In genomic region chr3:51343260-51343659, GRCm38 (mm10) we compare ENCODE assay signal across 24 mouse cellular contexts. TPM values are rescaled to one million over a fixed set of nuclear protein-coding genes. Genes with fewer than 3 reads are reported as not detected.
DNase-seq lines count a peak whose midpoint lies in the region; ATAC-seq and TF ChIP-seq lines count a peak whose summit lies in the region.
"Had no signal": no experiment of that assay in that cellular context is flagged by ENCODE, and none has a peak within 500 bp of the region (broad histone marks: within the 10 kb centered on the region; RNA-seq: fewer than 3 reads in every experiment).

No protein-coding gene starts in this region.

- H3ac ChIP-seq in myocyte (ENCODE audit: control insufficient read depth, insufficient read length), result no peak overlapping the region

- TF ChIP-seq EP300 in lung, postnatal 0 days (IDR thresholded peaks at IDR 0.05), result no peak

- H3K4me1 ChIP-seq in lung, postnatal 0 days (ENCODE audit: insufficient read depth, low read depth, low read length), result no peaks in the 10 kb centered on the region

- peaks cover 9% of the 10 kb centered on the region for H3K79me2 ChIP-seq in myocyte (ENCODE audit: control insufficient read depth, insufficient read depth)

- ATAC-seq in lung, postnatal 0 days, result no peak
- ATAC-seq: activated CD4-positive, CD25-positive, alpha-beta regulatory T cell, adult 4 months; forebrain, postnatal 0 days; hindbrain, postnatal 0 days had no signal

- no peak overlapping the region for H3K4me2 ChIP-seq in lung, postnatal 0 days (replicated peaks; ENCODE audit: low read depth, low read length)
- no peak overlapping the region for H3K4me2 ChIP-seq in myocyte (ENCODE audit: low read depth)
- H3K4me2 ChIP-seq: embryonic facial prominence, embryonic 15.5 days; heart, embryonic 11.5 days; heart, embryonic 15.5 days had no signal

- TF ChIP-seq POLR2A in myocyte (IDR thresholded peaks at IDR 0.05; ENCODE audit: insufficient read length, low read depth), result no peak

- 64% methylated on average over 4 of the region's 4 CpGs for whole genome bisulfite sequencing in lung, postnatal 0 days

- peak; percentile 46 for DNase-seq in adrenal gland, postnatal 10 days
- no peak for DNase-seq in adrenal gland, adult 18-20 months (ENCODE audit: low spot score in 2 of 2)
- peak; percentile 54 for DNase-seq in lung, postnatal 0 days (ENCODE audit: low spot score)
- DNase-seq in lung, postnatal 10 days, result no peak
- DNase-seq in NIH3T3 (ENCODE audit: low read depth), result peak; percentile 45
- no peak for DNase-seq in embryo, embryonic 9.5 days (ENCODE audit: extremely low spot score)
- no peak for DNase-seq in layer of hippocampus, adult 18-20 months (ENCODE audit: low spot score in 2 of 2)
- DNase-seq: B cell, adult 2 months; cerebellum, adult 11 months; cerebellum, adult 8-10 months; cerebellum, postnatal 36 days; forebrain, postnatal 0 days; gastrocnemius, postnatal 14 days; heart, adult 2 months; heart, postnatal 14 days; kidney, adult 18-20 months had no signal

- no peak for TF ChIP-seq CTCF in lung, postnatal 0 days (IDR thresholded peaks at IDR 0.05)

- no peaks in the 10 kb centered on the region for H3K9me3 ChIP-seq in lung, postnatal 0 days (ENCODE audit: low read length)
- H3K9me3 ChIP-seq: embryonic facial prominence, embryonic 15.5 days; heart, embryonic 15.5 days; hindbrain, embryonic 13.5 days had no signal

- H3K36me3 ChIP-seq in lung, postnatal 0 days (ENCODE audit: insufficient read depth, low read length), result no peaks in the 10 kb centered on the region
- H3K36me3 ChIP-seq in myocyte (ENCODE audit: control insufficient read depth, insufficient read depth), result no peaks in the 10 kb centered on the region
- H3K36me3 ChIP-seq: embryonic facial prominence, embryonic 15.5 days; heart, embryonic 15.5 days; hindbrain, embryonic 13.5 days had no signal

- H3K27ac ChIP-seq in lung, postnatal 0 days (ENCODE audit: low read length), result no peak overlapping the region
- H3K27ac ChIP-seq: embryonic facial prominence, embryonic 15.5 days; heart, adult 2 months; heart, embryonic 15.5 days; hindbrain, postnatal 0 days had no signal

- H3K4me3 ChIP-seq in lung, postnatal 0 days (ENCODE audit: low read depth, low read length), result no peak overlapping the region
- no peak overlapping the region for H3K4me3 ChIP-seq in myocyte
- H3K4me3 ChIP-seq: embryonic facial prominence, embryonic 15.5 days; heart, adult 2 months had no signal

- no peaks in the 10 kb centered on the region for H3K27me3 ChIP-seq in lung, postnatal 0 days (replicated peaks; ENCODE audit: insufficient read depth, low read length)
- no peaks in the 10 kb centered on the region for H3K27me3 ChIP-seq in myocyte (ENCODE audit: control insufficient read depth, insufficient read depth, insufficient read length)
- H3K27me3 ChIP-seq: embryonic facial prominence, embryonic 15.5 days; heart, embryonic 15.5 days; hindbrain, embryonic 13.5 days had no signal

- H3K9ac ChIP-seq in lung, postnatal 0 days (replicated peaks; ENCODE audit: low read depth), result no peak overlapping the region
- H3K9ac ChIP-seq: embryonic facial prominence, embryonic 15.5 days; forebrain, postnatal 0 days; heart, embryonic 15.5 days; hindbrain, embryonic 13.5 days had no signal

TF ChIP-seq in myocyte, 11 proteins besides CTCF, POLR2A, EP300 and RAD21:
- TF ChIP-seq CEBPB (IDR thresholded peaks at IDR 0.05; ENCODE audit: insufficient read depth, poor library complexity, severe bottlenecking) (peak; percentile 50; the same call in 1 of the 2 replicates), TCF3 (IDR thresholded peaks at IDR 0.05; ENCODE audit: insufficient read length, low read depth) (no peak)

RNA-seq across cellular contexts. Expression of gene Elf2, which starts 2.8 kb away (rescaled TPM):
- 10 to 100 TPM; 84.3 to 94.5 TPM for total RNA-seq in adrenal gland, postnatal 10 days (2021)
- 10 to 100 TPM; 61.9 to 78.4 TPM for total RNA-seq in adrenal gland, adult 18-20 months (2021)
- 55.8 and 62.6 TPM in 2 replicates for polyA plus RNA-seq in lung, postnatal 0 days (2015; fragmentation: Nextera tagmentation; extraction: Ambion mirVana)
- 18.2 TPM for polyA plus RNA-seq in myocyte (2012; fragmentation: generic; extraction: Trizol)
- 10 to 100 TPM; 66.7 to 67.4 TPM for total RNA-seq in layer of hippocampus, adult 18-20 months (2021)

RNA-seq across cellular contexts. Expression of gene Mgarp, which starts 53.3 kb away (rescaled TPM):
- total RNA-seq in adrenal gland, postnatal 10 days (2021), result 100 to 1,000 TPM; 235 to 238 TPM
- total RNA-seq in adrenal gland, adult 18-20 months (2021), result 100 to 1,000 TPM; 605 to 839 TPM
- not detected in 2 replicates for polyA plus RNA-seq in lung, postnatal 0 days (2015; fragmentation: Nextera tagmentation; extraction: Ambion mirVana)
- 0.88 TPM for polyA plus RNA-seq in myocyte (2012; fragmentation: generic; extraction: Trizol)
- not detected for total RNA-seq in layer of hippocampus, adult 18-20 months (2021)
- total RNA-seq: hematopoietic stem cell, adult 5-6 weeks had no signal

Comparison
In these comparisons a context has a peak if more than half of its experiments do, and no peak if none do; other contexts are left out.
1. DNase-seq: peak in adrenal gland, postnatal 10 days (single experiment), lung, postnatal 0 days (single experiment) and NIH3T3 (single experiment); none in adrenal gland, adult 18-20 months (0 of 2), lung, postnatal 10 days (single experiment), embryo, embryonic 9.5 days (single experiment) and layer of hippocampus, adult 18-20 months (0 of 2).
2. RNA of gene Mgarp, which starts 53.3 kb away (total RNA-seq): 605 to 839 TPM in adrenal gland, adult 18-20 months and 235 to 238 TPM in adrenal gland, postnatal 10 days; not detected in layer of hippocampus, adult 18-20 months; every median in the first group is over 100 times any median in the second.